Mouse (Mus musculus) T-helper 1 cell (primary cell): ENCODE results near the gene Olfr60.

Experiments
- in situ Hi-C: fragments of 300-600 bp; cut with MboI, MseI; formaldehyde crosslinking; loops from one replicate; pipeline ENCODE4 v1.15.1; 2025; ENCODE audit warnings: high pct_unique_total_duplicates

Gene Olfr60

DNA sequence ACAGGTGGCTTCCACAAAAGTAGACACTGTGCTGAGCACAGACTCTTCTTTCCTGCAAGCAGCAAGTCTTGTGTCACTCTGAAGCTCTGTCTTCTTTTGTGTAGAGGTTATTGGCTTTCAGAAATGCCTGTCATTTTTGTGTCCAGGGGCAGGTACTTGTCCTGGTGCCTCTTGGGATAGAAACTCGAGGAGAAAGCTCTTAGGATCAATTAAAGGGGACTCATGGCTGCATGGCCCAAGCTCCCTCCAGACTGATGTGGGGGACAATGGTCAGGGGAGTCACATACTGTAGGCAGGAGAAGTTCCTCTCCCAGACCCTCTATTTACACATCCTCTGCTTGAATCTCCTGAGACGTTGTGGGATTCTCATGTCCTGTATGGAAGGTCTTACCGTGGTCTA is at the start of gene Olfr60:
Olfr60 (minus strand) TSS at position 101 of the 400 bp plus-strand sequence.
- in situ Hi-C loops: no loop called here

GRCm38 (mm10) chr7:140402818-140403217 is 41.3 kb upstream of the Olfr60 start, which contains the start of gene Olfr531:
Gene Olfr531 (minus strand): TSS chr7:140402918.
- in situ Hi-C loops: no loop called here

- in situ Hi-C loops: no loop called here
These were observed 15.4 kb upstream of the Olfr60 start for GRCm38 (mm10) chr7:140376911-140377310.

GRCm38 (mm10) chr7:140376231-140376630 is 14.8 kb upstream of the Olfr60 start, which contains the start of gene Olfr530:
Gene Olfr530 (minus strand): TSS chr7:140376331.
- in situ Hi-C loops: no loop called here

DNA sequence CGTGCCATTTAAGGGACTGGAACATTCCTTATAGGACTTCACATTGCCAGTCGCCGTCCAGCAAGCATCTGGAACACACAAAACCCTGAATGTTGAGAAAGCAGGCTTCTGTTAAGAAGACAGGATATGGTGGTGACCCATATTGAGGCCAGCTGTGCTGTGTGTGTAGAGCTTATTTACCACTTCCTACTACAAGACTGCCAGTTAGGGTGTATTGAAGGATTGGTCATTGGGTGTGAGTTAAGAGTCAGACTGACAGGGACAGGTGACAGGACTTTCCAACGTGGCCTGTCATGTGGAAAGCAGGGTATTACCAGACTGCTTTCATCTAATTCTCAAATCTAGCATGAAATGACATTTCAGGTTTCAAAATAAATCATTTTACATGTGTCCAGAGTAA is 12.8 kb upstream of the Olfr60 start:
- in situ Hi-C loops: no loop called here

GRCm38 (mm10) chr7:140333717-140334116 is 27.8 kb downstream of the Olfr60 start, which contains the start of gene Olfr527:
Gene Olfr527 (plus strand): TSS chr7:140334017.
- in situ Hi-C loops: no loop called here

GRCm38 (mm10) chr7:140329766-140330304 is 31.6 kb downstream of the Olfr60 start:
- in situ Hi-C loops: no loop called here

DNA sequence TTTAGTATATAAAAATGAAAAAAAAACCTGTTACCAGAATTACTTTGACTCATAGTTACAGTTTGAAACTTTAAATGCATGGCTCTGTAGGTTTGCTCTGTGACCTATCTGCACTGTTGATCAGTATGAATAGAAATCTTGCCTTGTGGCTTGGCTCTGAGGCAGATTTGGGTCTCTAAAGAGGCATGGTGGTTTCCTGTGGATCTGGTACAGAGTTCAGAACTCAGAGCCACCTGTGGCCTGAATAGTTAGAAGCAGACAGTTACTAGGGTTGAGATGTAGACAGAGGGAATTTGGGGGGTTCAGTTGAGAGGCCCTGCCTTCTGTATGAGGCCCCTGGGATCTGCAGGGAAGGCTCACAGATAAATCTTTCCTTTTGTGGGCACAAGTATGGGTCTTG is 40.3 kb downstream of the Olfr60 start:
- in situ Hi-C loops: no loop called here

GRCm38 (mm10) chr7:140320558-140320957 is 40.9 kb downstream of the Olfr60 start, which contains the start of gene Olfr525:
Gene Olfr525 (plus strand): TSS chr7:140320858.
- in situ Hi-C loops: no loop called here

- in situ Hi-C loops: no loop called here
These were observed 41.5 kb downstream of the Olfr60 start for GRCm38 (mm10) chr7:140319861-140320385.

- in situ Hi-C loops: no loop called here
These were observed 62.1 kb downstream of the Olfr60 start for GRCm38 (mm10) chr7:140299416-140299815.

GRCm38 (mm10) chr7:140296876-140297275 is 64.6 kb downstream of the Olfr60 start:
- in situ Hi-C loops: no loop called here

DNA sequence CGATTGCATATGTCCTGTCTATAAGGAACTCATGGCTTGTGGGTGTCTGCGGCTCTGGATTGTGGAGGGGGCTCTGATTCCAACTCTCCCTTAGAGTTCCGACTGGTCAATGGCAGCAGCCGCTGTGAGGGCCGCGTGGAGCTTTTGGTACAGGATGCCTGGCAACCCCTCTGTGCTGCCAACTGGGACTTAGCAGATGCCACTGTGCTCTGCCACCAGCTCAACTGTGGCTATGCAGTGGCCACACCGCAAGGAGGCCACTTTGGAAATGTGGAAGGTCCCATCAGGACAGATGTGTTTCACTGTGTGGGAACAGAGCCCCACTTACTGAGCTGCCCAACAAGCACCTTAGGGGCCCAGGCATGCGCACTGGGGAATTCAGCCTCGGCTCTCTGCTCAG is 65.7 kb downstream of the Olfr60 start:
- in situ Hi-C loops: no loop called here
